Comparison of ENCODE assay signal across 25 mouse cellular contexts in the genomic region with DNA sequence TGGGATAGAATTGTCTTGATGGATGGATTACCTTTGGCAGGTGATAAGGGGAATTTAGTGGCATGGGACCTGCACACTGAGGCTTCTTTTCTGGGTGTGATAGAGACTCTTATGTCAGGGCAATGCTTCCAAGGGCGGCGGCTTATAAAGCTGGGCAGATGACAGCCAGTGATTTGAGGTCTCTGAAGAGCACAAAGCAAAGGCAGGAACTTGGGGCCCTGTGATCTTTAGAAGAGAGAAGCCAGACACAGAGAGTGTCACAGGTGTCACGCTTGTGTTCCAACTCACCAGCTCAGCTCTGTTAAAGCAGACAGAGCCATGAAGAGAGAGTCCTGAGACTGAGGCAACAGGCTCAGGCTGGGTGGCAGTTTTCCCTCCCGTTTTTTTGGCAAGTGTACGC. TPM values are rescaled to one million over a fixed set of nuclear protein-coding genes. Genes with fewer than 3 reads are reported as not detected.
DNase-seq lines count a peak whose midpoint lies in the region.
"Had no signal": no experiment of that assay in that cellular context is flagged by ENCODE, and none has a peak within 500 bp of the region (broad histone marks: within the 10 kb centered on the region; RNA-seq: fewer than 3 reads in every experiment).

No protein-coding gene starts in this region.

- intact Hi-C loops in heart, postnatal 14 days (cut with DNase I): loop anchor here (2.0 kb wide), 1 partner anchor 25 kb away; no protein-coding TSS in a partner anchor

- DNase-seq in CD4-positive, CD25-positive, alpha-beta regulatory T cell, adult 2 months (ENCODE audit: low read depth, low spot score): peak; percentile 67
- peak; percentile 77 for DNase-seq in T-cell, adult 2 months (ENCODE audit: low spot score)
- peak; percentile 81 for DNase-seq in thymus, postnatal 0 days (ENCODE audit: low spot score)
- peak; percentile 55 for DNase-seq in thymus, postnatal 4 days
- DNase-seq in layer of hippocampus, postnatal 14 days (ENCODE audit: low spot score in 2 of 2): no peak
- no peak for DNase-seq in right cerebral cortex, adult 18-20 months
- no peak for DNase-seq in heart, postnatal 14 days
- DNase-seq: adrenal gland, postnatal 10 days; cerebellum, adult 11-12 months; cerebellum, adult 9-11 months; cerebellum, postnatal 36 days; gastrocnemius, postnatal 10 days; heart, adult 2 months had no signal

RNA-seq across cellular contexts. Expression of gene Plaur, which starts 5.6 kb away (rescaled TPM):
- polyA plus RNA-seq in thymus, postnatal 0 days (2015; fragmentation: Nextera tagmentation; extraction: Ambion mirVana): 3.0 and 3.4 TPM in 2 replicates
- 1 to 10 TPM in 1 of 2 experiments, under 1 TPM in 1; 0.76 to 1.0 TPM for total RNA-seq in layer of hippocampus, postnatal 14 days (2021)
- 1 to 10 TPM; 3.5 to 4.0 TPM for total RNA-seq in heart, postnatal 14 days (2021)

RNA-seq across cellular contexts. Expression of gene Cadm4, which starts 13.9 kb away (rescaled TPM):
- 0.71 and 0.83 TPM in 2 replicates for polyA plus RNA-seq in thymus, postnatal 0 days (2015; fragmentation: Nextera tagmentation; extraction: Ambion mirVana)
- total RNA-seq in layer of hippocampus, postnatal 14 days (2021): 100 to 1,000 TPM; 220 to 227 TPM
- total RNA-seq in heart, postnatal 14 days (2021): 10 to 100 TPM; 14.3 to 14.7 TPM

RNA-seq across cellular contexts. Expression of gene Irgc1, which starts 15.8 kb away (rescaled TPM):
- polyA plus RNA-seq in thymus, postnatal 0 days (2015; fragmentation: Nextera tagmentation; extraction: Ambion mirVana): 0.18 and 0.22 TPM in 2 replicates
- total RNA-seq in layer of hippocampus, postnatal 14 days (2021): not detected
- total RNA-seq in heart, postnatal 14 days (2021): not detected
- total RNA-seq: CH12.LX; heart, adult 2 months; heart, postnatal 25 days had no signal
- polyA plus RNA-seq: embryonic facial prominence, embryonic 13.5 days; forebrain, embryonic 12.5 days; forebrain, embryonic 16.5 days; heart, embryonic 11.5 days; heart, embryonic 15.5 days; hindbrain, embryonic 11.5 days; hindbrain, embryonic 15.5 days; Patski had no signal

RNA-seq across cellular contexts. Expression of gene Zfp428, which starts 38.9 kb away (rescaled TPM):
- polyA plus RNA-seq in thymus, postnatal 0 days (2015; fragmentation: Nextera tagmentation; extraction: Ambion mirVana): 16.5 and 16.7 TPM in 2 replicates
- 10 to 100 TPM; 38.1 to 43.3 TPM for total RNA-seq in layer of hippocampus, postnatal 14 days (2021)
- total RNA-seq in heart, postnatal 14 days (2021): 10 to 100 TPM; 13.8 to 14.7 TPM

RNA-seq across cellular contexts. Expression of gene AC161166.1, which starts 44.4 kb away (rescaled TPM):
- polyA plus RNA-seq in thymus, postnatal 0 days (2015; fragmentation: Nextera tagmentation; extraction: Ambion mirVana): 0.07 TPM in 1 of 2 replicates, not detected in the other
- total RNA-seq in layer of hippocampus, postnatal 14 days (2021): not detected
- not detected for total RNA-seq in heart, postnatal 14 days (2021)
- total RNA-seq: adrenal gland, postnatal 10 days; gastrocnemius, postnatal 10 days; gastrocnemius, postnatal 4 days; heart, adult 2 months; heart, postnatal 25 days had no signal
- polyA plus RNA-seq: frontal cortex, adult 2 months had no signal

Comparison
In these comparisons a context has a peak if more than half of its experiments do, and no peak if none do; other contexts are left out.
1. DNase-seq: peak in CD4-positive, CD25-positive, alpha-beta regulatory T cell, adult 2 months (single experiment), T-cell, adult 2 months (single experiment), thymus, postnatal 0 days (single experiment) and thymus, postnatal 4 days (single experiment); none in layer of hippocampus, postnatal 14 days (0 of 2), right cerebral cortex, adult 18-20 months (single experiment) and heart, postnatal 14 days (0 of 2).
2. RNA of gene Cadm4, which starts 13.9 kb away (total RNA-seq): 220 to 227 TPM in layer of hippocampus, postnatal 14 days; 14.3 to 14.7 TPM in heart, postnatal 14 days; every median in the first group is over 10 times any median in the second.